Mouse (Mus musculus) brain, embryonic 14.5 days (tissue): Measurements from ENCODE around the gene Als2cr12. TPM values are rescaled to one million over a fixed set of nuclear protein-coding genes. Genes with fewer than 3 reads are reported as not detected.
"Not testable (repeated sequence)": the region's sequence is repeated elsewhere in the genome, so short reads cannot be mapped to it uniquely, and the experiment has no call there.

Source experiments
- DNase-seq: peaks from one replicate; pipeline ENCODE4 v3.0.0-alpha.2; 2011; ENCODE audit warnings: low read depth
- CTCF ChIP-seq: fragments of 200-500 bp; IDR thresholded peaks from 2 replicates; pipeline ENCODE4 v1.5.1; 2012; ENCODE audit warnings: inconsistent platforms, mild to moderate bottlenecking, moderate library complexity, borderline replicate concordance; ENCODE audit not compliant: insufficient read depth, insufficient read length; ENCODE audit errors: extremely low read depth
- POLR2A ChIP-seq: fragments of 200-500 bp; IDR thresholded peaks from 2 replicates; pipeline ENCODE4 v1.6.1; 2012; ENCODE audit warnings: mild to moderate bottlenecking, inconsistent platforms, borderline replicate concordance; ENCODE audit not compliant: poor library complexity, insufficient read depth, insufficient read length, severe bottlenecking; ENCODE audit errors: extremely low read depth
- polyA plus RNA-seq: library from polyadenylated mRNA; depleted of rRNA; stranded (reverse); fragments of >200 nt; gene quantifications from 2 replicates; pipeline ENCODE4 v1.2.3, GENCODE M21; 2012; rRNA removed

The Als2cr12 gene
- polyA plus RNA-seq, 1 experiment = not detected

DNA sequence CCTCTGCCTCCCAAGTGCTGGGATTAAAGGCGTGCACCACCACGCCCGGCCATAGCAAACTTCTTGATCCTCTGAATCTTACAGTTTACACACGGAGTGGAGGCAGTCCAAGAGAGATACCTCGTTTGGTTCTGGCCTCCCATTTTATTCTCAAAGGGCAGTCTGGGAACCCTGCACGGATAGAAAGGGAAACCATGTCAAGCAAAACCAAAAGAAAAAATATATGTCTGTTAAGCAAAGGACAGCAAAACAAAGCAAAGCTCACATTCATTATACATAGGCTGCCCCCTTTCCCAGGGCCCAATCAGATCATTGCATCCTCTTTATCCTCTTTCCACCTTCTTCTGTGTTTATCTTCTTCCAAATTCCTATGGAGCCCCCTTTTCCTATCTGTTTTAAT is 82.0 kb downstream of the Als2cr12 start:
- no peak for TF ChIP-seq POLR2A
- no peak for TF ChIP-seq CTCF
- DNase-seq = peak; percentile 13

DNA sequence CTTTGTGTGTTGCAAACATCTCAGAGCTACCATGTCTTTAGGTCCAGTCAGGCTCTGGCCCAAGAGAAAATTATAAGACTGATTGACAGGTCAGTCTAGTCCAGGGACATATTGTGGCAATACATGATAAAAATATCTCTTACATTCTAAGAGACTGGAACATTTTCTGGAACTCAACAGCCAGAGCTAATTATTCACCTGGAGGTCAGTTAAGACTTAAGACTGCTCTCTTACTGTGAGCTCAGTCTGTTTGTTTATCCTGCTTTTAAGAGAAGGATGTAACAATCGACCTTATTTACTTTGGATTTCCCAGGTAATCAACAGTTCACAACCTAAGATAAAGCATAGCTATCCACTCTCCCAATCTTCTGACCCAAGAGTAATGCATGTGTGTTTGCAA is 85.2 kb downstream of the Als2cr12 start:
- TF ChIP-seq CTCF (no peak), POLR2A (no peak)
- DNase-seq = no peak

DNA sequence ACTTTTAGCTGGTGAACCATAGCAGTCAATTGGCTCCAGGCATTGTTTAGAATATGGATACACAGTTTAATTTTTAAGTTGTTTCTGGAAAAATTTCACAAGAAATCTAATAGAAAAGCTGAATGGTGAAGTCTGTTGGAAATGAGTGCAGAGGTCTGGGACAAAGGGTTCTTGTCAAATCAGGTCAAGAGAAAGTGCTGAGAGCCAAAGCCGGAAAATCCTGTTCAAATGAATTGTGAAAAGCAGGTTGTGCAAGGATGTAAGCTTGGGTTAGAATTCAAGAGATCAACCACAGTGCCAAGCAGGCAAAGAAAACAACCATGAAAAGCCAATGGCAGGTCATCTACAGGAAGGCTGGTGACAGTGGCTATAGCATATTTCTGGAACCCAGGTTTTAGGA is 85.6 kb downstream of the Als2cr12 start:
- no peak for DNase-seq
- TF ChIP-seq POLR2A (no peak), CTCF (no peak)

DNA sequence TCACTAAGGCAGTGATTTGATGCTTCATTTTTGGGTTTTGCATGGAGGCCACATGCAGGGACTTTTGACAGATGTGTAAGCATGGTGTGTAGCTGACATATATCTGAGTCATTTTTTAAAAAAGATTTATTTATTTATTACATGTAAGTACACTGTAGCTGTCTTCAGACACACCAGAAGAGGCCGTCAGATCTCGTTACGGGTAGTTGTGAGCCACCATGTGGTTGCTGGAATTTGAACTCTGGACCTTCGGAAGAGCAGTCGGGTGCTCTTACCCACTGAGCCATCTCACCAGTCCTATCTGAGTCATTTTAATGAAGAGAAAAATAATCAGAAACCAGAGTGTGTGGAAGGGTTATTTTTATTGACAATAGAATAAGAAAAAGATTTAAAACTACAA is 86.2 kb downstream of the Als2cr12 start:
- DNase-seq = not testable (repeated sequence)

DNA sequence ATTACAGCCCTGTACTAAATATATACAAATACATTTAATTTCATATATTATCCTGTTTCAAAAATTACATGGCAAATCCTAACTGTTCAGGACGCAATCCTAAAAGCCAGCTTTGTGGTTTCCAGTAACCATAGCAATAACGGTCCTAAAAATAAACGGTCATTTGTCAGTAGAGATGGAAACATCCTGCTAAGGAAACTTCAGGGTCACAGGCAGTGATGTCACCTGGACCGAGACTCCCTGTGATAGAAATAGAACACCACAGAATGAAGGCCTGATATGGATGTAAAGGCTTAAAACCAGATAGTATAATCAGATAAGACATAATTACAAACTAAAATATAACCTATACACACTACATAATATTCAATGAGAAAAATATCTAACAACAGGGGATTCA is 92.1 kb downstream of the Als2cr12 start:
- TF ChIP-seq POLR2A (no peak), CTCF (no peak)
- DNase-seq = no peak

DNA sequence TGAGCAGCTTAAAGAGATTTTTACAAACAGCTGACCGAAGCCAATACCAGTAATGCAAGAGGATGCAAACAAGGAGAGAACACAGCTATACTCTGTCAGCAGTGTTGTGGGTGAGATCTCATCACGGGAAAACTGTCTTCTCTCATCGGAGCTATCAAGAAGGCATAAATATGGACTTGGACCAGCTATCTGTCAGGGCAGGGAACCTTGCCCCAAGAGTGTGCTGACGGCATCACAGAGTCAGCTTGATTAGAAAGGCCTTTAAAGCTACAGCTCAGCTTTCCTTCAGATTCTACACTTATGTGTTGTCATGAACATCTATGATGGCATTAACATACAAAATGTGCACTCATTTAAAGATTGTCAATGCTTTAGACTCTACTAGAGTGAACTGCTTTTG is 93.1 kb downstream of the Als2cr12 start:
- no peak for DNase-seq
- TF ChIP-seq CTCF (no peak), POLR2A (no peak)

Other genes starting within 250 kb of the Als2cr12 start
- gene Orc2, start 190.9 kb downstream of the Als2cr12 start, polyA plus RNA-seq = 19.7 and 21.5 TPM in 2 replicates
- 4.7 and 6.0 TPM in 2 replicates for gene Fam126b, start 109.7 kb downstream of the Als2cr12 start, polyA plus RNA-seq
- 116 and 141 TPM in 2 replicates for gene Ndufb3, start 109.6 kb downstream of the Als2cr12 start, polyA plus RNA-seq
- 12.3 and 12.7 TPM in 2 replicates for gene Cflar, start 15.5 kb upstream of the Als2cr12 start, polyA plus RNA-seq
- 1.6 and 3.4 TPM in 2 replicates for gene Casp8, start 99.4 kb upstream of the Als2cr12 start, polyA plus RNA-seq